Mouse (Mus musculus) heart, adult 11 months (tissue): ENCODE measurements around the gene Eif3f.

Experiments used
- DNase-seq: peaks from one replicate; pipeline ENCODE4 v3.0.0; 2022

Gene Eif3f

DNA sequence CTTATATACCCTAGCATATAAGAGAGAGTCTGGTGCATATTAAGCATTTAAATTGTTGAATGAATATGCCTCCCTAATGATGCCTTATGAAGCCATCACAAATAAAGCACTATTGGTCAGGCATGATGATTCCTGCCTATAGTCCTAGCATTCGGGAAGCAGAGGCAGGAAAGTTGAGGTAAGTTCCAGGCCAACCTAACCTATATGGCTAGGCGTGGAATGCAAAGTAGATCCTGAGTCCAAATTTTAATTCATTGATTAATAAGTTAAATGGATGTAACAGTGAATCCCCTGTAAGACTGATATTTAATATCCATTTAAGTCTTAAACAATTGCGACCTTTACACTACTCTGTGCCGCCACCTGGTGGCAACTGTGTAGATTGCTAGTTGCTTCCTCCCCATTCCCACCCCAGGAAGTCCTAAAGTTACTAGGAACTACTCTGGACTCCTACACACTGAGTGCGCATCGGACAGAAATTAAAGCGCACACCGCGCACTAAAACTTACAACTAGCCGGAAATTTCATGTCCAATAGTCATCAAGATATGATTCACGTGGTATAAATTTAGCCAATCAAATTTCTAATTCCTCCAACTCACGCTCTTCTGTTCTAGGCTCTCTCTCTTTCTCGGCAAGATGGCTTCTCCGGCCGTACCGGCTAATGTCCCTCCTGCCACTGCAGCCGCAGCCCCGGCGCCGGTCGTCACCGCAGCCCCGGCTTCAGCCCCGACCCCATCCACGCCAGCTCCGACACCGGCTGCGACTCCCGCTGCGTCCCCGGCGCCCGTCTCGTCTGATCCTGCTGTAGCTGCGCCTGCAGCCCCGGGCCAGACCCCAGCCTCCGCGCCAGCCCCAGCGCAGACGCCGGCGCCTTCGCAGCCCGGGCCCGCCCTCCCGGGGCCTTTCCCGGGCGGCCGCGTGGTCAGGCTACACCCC lies at the start of gene Eif3f:
Gene Eif3f (plus strand): TSS at position 624 of the 938 bp plus-strand sequence.
- DNase-seq: peak; percentile 100

DNA sequence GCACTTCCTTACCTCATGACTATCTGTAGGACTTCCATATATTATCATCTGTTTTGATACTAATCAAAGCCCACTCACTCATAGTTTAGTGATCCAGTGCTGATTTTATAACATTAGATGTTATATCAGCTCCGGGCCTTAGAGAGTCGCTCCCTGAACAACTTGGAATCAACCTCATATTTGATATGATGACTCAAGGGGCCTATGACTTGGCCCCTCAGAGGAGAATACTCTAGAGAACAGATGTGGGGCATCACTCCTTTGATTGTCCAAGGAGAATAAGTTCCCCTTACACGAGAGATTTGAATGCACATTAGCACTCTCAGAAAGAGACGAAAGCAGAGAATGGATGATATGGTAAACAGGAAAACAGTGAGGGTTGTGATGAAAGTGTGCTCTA lies 49.3 kb upstream of the Eif3f start, which contains the start of gene Olfr518:
Gene Olfr518 (minus strand): TSS at position 101 of the 400 bp plus-strand sequence.
- DNase-seq: no peak

DNA sequence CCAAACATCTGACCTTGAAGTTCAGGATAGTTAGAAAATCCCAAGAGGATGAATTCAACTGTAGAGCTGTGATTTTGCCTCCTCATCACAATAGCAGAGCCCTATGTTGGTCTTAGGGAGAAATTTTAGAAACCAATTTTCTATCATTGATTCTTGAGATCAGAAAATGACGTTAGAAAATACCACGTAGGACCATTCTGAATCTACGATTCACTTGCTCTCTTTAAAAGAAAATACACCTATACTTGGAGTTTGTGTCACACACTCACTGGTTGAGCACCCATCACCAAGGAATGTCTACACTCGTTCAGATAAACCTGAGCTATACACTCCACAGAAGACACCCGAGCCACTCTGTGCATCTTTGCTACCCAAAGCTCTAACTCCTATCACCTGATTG lies 39.9 kb upstream of the Eif3f start, which contains the start of gene Olfr519:
Gene Olfr519 (minus strand): TSS at position 101 of the 400 bp plus-strand sequence.
- DNase-seq: no peak

DNA sequence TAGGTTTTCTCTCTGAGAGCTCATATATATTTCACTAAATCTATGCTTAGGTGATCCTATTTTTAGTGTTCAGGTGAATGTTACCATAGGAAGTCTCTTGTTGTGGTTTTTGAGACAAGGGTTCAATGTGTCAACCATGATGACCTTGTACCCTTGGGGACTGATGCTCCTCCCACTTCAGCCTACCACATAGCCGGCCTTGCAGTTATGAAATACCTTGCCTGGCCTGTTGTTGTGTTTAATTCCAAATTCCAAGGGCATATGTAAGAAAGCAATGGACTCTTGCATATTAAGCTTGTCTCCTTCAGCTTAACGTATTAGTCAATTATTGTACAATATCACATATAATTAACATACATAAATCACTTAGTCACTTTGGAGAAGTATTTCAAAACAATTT lies 30.2 kb upstream of the Eif3f start:
- peak; percentile 40 for DNase-seq

DNA sequence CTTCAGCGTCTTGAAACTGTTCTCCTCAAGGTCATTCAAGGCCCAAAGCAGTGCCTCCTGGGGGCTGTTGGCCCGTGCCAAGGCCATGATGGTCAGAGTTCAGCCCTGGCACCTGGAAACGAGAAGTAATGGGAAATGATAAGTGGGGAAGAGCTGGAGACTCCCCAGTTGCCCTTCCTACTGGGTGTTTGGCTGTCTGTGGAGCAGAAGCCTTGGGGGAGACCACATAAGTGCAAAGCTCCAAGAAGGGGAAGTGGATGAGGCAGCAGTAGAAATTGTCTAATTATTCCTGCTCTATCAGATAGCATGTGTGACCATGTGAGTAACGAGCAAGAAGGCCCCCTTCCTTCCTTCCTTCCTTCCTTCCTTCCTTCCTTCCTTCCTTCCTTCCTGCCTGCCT lies 7.2 kb upstream of the Eif3f start:
- no peak for DNase-seq

DNA sequence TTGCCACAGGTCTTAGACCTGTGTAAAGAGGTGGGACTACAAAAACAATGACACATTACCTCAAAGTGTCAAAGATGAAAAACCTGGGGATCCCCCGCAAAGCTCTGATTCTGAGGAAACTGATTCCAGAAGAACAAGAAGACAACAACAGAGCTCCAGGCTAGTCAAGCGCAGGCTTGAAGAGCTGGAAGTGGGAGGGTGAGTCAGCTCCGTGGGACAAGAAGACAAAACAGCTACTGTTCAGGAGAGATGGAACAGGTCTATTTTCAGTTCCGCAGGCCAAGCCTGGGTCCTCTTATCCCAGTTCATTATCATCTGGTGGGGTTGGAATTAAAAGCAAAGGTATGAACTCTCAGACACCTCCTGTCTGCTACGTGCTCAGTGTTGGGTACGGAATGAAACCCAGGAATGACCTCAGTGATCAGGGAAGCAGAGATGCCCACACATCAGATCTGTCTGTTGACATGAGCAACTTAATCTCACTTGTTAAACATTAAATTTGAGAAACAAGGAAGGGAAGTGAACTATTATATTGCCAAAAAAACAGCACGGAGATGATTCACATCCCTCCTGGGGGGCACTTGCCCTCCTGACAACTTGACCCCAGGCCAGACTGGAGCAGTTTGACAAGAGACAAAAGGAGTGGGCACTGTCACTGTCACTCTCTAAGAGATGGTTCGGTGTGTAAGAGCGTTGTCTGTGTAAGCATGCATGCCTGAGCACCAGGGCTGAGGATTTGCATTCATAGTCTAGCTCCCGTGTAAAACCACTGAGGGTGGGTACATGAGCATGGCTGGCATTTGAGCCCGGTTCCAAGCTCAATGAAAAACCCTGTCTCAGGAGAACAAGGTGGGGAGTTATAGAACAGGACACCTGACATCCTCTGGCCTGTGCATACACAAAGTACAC lies 5.7 kb upstream of the Eif3f start:
- DNase-seq: peak; percentile 71

DNA sequence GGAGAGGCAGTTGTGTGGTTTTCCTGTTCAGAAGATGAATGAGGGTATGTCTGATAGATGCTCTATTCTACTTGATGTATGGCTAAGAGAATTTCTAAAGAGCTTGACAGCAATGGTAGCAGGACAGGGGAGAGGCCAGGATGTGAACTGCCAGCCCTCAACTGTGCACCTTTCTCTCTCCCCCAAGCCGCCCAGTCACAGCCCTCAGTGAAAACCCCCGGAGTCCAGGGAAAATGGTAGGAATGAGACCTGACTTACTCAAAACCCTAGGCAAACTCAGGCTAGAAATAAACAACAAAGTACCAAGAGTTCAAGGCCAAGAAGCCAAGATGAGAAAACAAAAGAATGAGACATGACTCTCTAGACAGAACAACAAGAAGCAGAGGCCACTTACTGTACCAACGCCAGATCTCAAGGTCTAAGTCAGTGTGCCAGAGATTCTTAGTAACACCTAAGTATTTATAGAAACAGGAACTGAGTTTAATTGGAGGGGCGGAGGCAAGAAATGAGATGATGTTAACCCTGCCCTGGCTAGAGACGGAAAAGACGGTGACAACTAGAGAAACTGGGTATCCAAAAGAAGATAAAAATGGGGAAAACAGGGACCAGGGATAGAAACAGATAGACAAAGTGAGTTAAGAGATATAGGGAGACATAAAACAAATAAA lies 4.4 kb upstream of the Eif3f start, which contains the start of gene Nlrp10:
Gene Nlrp10 (minus strand): TSS at position 453 of the 668 bp plus-strand sequence.
- peak; percentile 81 for DNase-seq

DNA sequence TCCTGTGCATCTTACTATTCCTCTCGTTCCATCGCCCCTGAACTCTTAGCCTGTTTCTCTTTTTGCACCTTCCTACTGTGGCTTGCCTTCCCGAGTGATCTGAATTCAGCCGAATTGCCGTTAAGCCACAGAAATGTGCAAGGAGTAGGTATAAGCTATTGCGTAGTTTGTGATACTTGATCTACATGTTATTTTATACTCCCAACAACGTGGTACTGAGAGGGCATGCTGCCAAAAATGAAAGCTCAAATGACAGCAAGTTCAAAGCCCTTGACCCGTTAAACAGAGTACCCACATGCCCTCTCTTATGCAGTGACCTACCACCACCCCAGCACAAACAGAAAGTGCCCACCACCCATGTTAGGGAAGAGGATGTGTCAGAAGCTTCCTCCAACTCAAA lies 619 bp downstream of the Eif3f start:
- DNase-seq: no peak

DNA sequence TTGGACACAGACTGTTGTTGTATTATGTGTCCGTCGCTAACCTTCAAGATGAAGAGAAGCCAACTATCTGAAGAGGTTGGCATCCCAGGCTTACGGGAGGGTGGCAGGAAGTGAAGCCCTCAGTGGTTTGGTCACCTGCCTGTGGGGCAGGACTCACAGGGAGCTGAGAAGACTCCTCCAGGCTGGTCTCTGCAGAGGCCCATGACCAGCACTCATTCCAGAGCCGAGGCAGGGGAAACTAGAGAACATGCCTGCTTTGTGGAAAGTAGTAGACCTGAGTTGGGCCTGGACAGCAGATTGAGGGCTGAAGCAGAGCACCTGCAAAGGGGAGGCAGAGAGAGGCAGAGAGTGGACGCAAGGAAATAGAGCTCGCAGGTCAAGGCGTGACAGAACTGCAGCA lies 1.2 kb downstream of the Eif3f start:
- peak; percentile 89 for DNase-seq

DNA sequence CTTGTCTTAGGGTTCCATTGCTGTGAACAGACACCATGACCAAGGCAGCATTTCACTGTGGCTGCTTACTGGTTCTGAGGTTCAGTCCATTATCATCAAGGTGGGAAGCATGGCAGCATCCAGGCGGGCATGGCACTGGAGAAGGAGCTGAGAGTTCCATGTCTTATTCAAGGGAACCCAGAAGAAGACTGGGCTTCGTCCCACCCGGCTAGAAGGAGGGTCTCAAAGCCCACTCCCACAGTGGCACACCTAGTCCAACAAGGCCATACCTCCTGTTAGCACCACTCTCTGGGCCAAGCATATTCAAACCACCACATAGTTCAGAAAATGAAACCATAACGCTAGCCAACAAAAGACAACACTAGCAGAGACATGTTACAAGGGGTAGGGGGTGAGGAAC lies 2.4 kb downstream of the Eif3f start:
- peak; percentile 79 for DNase-seq

DNA sequence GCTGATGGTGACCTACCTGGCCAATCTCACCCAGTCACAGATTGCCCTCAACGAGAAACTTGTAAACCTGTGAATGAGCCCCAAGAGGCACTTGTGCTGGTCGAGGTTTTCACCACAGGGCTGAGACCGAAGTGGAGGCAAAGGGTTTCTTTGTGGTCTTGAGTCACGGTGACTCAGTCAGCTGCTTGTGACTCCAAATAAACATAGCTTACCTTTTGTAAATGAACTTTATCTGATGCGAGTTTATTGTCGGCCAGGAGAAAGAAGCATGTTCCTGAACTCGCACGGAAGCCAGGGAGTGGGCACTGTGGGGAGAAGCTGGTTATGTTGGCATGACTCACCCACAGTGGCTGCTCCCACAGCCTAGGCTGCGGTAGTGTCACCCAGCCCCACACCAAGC lies 7.2 kb downstream of the Eif3f start:
- peak; percentile 76 for DNase-seq

DNA sequence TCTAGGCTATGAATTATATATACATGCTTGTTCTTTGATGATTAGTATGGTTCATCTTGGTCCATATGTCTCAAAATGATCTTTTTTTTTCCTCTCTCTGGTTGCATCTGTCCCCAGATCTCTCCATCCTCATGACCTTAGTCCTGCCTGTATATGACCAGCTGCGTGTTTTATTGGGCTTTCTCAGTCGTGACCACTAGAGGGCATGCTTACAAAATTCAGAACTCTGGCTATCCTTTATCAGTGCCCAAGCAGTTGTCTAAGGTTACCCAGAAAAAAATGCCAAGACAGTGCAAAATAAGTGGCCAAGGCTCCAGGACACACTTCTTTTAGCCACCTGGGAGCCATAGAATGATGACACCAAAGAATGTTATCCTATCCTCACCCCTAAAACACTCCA lies 9.8 kb downstream of the Eif3f start:
- peak; percentile 89 for DNase-seq

DNA sequence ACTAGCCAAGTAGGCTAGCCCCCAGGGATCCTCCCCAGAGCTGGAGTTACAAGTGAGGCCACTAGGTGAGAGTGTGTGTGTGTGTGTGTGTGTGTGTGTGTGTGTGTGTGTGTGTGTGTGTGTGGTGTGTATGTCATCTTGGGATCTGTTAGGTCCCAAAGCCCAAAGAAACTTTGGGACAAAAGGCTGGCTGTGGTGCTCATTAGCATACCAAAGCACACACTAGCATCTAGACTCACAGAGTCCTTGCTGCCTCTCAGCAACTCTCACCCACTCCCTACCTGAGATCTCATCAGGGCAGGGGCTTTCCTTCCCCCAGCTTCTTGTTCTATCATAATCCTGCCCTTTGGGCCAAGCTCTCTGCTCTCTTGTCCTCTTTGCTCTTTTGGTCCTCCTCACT lies 14.4 kb downstream of the Eif3f start:
- no peak for DNase-seq

DNA sequence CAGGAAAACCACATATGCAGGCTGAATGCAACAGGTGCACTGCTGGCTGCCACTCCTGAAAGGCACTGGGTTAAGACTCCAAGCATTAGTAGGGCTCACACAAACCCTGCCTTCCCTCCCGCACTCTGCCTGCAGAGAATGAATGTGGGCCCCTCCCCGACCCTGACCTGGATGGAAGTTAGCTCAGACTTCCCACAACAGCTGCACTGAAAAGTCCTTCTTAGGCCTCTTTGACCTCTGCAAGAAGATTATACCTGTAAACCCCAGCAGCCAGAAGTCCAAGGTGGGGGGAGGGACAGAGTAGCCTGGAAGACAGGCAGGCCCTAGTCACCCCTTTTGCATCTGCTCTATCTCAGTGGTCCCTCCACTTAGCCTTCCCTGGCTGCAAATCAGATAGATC lies 15.1 kb downstream of the Eif3f start:
- no peak for DNase-seq

DNA sequence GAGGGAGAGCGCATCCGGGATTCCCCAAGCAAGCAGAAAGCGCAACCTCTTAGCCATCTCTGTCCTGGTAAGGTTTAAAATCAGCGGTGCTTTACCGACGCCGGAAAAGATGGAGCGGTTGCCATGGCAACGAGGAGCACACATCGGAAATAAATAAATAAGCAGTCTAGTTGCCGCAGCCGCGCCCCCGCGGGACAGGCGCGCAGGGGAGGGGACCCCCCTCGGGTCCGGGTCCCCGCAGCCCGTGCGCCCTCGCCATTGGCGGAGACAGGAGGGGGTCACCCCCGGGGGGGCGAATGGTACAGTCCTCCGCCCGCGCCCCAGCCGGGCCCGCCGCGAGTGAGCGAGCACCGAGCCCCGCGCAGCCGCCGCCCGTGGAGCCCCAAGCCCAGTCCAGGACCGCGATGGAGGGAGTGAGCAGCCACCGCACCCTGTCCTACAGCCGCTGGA lies 16.1 kb downstream of the Eif3f start, which contains the start of gene Tub:
Gene Tub (plus strand): TSS at position 27 of the 450 bp plus-strand sequence.
- DNase-seq: peak; percentile 95

DNA sequence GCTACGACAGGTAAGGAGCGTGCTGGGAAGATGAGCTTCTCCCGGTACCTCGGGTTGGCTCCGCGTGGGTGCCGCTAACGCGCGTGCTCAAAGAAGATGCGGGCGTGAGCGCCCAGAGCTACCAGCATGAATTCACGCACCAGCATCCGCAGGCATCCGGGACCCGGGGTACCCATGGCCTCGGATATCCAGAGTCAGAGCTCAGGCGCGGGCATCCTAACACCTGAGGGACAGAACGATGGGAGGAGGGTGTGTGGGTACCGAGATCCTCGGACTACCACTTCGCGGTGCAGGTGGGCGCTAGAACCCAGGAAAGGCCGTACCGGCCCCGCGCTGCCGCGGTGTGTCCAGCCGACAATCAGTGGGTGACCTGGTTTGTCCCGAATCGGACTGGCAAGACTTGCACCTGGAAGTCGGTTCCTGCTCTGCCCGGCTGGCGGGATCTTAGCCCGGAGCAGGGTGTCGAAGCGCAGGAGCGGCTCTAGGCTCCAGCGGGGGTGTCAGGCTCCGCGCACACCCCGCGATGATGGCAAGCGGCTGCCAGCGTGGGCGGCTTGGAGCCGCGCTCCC lies 16.6 kb downstream of the Eif3f start:
- peak; percentile 89 for DNase-seq

DNA sequence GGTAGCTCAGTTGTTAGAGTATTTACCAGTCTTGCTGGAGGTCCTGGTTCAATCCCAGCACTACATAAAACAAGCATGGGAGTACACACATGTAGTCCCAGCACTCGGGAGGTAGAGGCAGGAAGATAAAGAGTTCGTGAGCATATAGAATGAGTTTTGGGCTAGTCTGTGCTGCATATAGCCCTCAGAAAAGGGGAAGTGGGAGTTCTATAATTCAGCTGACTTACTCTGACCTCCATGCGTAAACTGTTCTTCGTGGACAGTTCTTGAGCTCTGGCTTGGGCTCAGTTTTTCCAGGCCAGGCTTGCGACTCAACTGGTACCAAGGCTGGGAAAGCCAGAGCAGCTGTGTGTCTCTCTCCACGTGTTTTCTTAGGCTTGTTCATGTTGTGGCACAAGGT lies 18.6 kb downstream of the Eif3f start:
- DNase-seq: no peak

DNA sequence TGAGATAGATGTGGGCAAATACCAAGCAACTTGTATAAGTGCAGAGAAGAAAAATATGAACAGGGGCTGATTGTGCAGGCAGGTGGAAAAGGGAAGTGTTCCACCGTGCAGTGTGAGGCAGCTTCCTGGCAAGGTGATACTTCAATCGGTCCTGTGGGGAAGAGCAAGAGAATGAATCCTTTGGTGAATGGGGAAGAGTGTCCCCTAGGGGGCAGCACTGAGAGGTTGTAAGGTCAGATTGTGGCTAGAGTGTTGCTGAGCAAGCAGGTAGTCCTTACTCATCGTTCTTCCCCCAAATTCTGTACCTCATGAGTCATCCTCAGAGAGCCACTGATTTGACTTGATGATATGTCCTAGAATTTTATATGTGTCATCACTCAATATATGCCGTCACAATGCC lies 20.0 kb downstream of the Eif3f start:
- DNase-seq: no peak

DNA sequence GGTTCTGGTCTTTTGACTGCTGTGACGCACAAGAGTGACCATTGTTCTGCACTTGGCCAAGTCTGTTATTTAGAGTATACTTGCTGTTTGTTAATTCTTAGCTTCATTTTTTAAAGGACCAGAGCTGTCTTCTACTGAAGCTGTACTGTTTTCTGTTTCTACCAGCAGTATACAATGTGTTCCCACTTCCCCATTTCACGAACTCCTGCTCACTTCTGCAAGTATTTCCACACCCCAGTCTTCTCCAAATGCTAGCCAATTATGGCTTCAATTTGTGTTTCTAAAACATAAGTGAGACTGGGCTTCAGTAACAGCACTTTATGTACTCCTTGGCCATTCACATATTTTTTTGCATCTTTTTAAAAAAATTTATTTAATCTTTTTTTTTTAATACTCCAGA lies 23.5 kb downstream of the Eif3f start:
- DNase-seq: no peak

DNA sequence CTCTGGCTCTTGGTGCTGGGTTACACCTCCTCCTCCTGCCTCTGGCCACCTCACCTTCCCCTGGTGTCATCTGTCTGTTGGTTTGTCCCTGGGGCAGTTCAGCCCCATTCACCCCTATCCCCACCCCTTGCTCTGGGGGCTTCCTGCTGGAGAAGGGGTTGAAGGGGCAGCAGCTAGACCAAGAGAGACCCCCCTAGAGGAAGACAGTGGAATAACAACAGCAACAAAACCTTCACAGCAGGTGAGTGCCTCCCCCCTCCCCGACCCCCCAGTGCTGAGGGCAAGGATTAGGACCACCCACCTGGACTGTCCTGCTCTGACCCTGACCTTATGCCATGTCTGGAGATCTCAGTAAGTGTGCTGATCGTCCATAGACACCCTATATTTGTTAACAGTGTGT lies 31.8 kb downstream of the Eif3f start:
- DNase-seq: no peak

DNA sequence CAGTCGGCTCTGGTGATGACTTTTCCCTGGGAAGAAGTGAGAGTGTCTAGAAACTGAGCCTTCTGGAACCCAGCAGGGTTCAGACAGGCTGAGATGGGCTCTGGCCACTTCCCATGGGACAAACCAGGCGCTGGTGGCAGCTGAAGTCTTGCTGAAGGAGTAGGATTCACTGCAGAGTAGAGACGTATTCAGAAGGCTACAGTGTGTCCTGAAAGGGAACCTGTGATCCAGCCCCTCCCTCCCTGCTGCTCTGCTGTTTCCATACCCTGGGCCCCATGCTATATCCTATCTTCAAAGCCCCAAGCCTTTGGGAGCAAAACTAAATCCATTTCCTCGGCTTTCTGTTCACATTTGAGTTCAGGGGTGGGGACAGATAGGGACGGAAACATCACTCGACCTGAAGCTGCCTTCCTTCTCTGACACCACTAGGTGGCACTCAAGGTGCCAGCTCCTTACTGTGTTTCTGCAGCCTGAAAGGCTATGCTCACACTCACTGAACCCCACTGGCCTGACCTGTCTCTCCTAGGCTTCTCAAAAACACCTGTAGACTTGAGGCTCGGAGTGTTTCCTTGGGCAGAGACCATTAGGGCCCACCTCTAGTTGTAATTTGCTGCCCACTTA lies 32.6 kb downstream of the Eif3f start:
- peak; percentile 90 for DNase-seq

DNA sequence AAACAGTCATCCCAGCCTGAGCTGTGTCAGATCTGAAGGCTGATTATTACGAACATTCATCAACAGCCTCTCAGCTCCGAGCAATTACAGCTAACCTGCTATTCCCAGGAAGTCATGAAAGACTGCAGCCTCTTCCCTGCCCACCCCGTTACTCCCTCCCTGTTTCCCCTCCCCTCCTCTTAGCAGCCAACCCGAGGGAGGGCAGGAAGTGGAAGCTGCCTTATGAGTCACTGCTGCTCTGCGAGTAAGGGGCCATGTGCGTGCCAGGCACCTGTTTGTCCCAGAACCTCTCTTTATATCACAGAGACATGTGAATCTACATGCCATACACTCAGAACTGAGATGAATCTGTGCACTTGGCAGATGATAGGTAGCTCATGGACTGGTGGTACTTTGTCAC lies 34.0 kb downstream of the Eif3f start:
- no peak for DNase-seq
